Mouse (Mus musculus): ENCODE measurements around the gene Pknox2. TPM values are rescaled to one million over a fixed set of nuclear protein-coding genes. Genes with fewer than 3 reads are reported as not detected.
A peak's percentile ranks its signal among the peaks of the same experiment; 100 is the strongest.

The Pknox2 gene
- polyA plus RNA-seq, 1 experiment from 2014 or later = 21.3 TPM

GRCm38 (mm10) chr9:36905452-36905851 is 241.8 kb downstream of the Pknox2 start:
- 52% methylated on average over 4 of the region's 4 CpGs for WGBS
- Histone ChIP-seq H3K4me2 (replicated peaks) (no peak overlapping the region), H3K27ac (replicated peaks) (no peak overlapping the region), H3K4me1 (peaks cover 7% of the 10 kb centered on the region; the same call in 1 of the 2 replicates), H3K4me3 (no peak overlapping the region), H3K27me3 (no peaks in the 10 kb centered on the region), H3K9ac (replicated peaks) (no peak overlapping the region), H3K9me3 (no peaks in the 10 kb centered on the region), H3K36me3 (no peaks in the 10 kb centered on the region)
- no peak for ATAC-seq (replicated peaks)

GRCm38 (mm10) chr9:36900464-36900863 is 246.7 kb downstream of the Pknox2 start:
- WGBS = 90% methylated on average over 4 of the region's 4 CpGs
- Histone ChIP-seq H3K4me3 (no peak overlapping the region), H3K4me2 (replicated peaks) (no peak overlapping the region), H3K4me1 (peaks cover 1% of the 10 kb centered on the region; the same call in 1 of the 2 replicates), H3K9me3 (no peaks in the 10 kb centered on the region), H3K9ac (replicated peaks) (no peak overlapping the region), H3K36me3 (no peaks in the 10 kb centered on the region), H3K27me3 (no peaks in the 10 kb centered on the region), H3K27ac (replicated peaks) (no peak overlapping the region)
- no peak for ATAC-seq (replicated peaks)

- H3K27ac ChIP-seq (replicated peaks) = no peak overlapping the region
- no peak overlapping the region for H3K4me2 ChIP-seq (replicated peaks)
- 0 out of 2 replicates have a peak, but pooled peaks cover 2% of the 10 kb centered on the region for H3K36me3 ChIP-seq
- H3K9me3 ChIP-seq = no peaks in the 10 kb centered on the region
- no peaks in the 10 kb centered on the region for H3K4me1 ChIP-seq
- no peak for ATAC-seq (replicated peaks)
- no peak overlapping the region for H3K9ac ChIP-seq (replicated peaks)
- no peaks in the 10 kb centered on the region for H3K27me3 ChIP-seq
- 96% methylated on average over 3 of the region's 3 CpGs for WGBS
- no peak overlapping the region for H3K4me3 ChIP-seq
Measured at GRCm38 (mm10) chr9:36898560-36898959, 248.6 kb downstream of the Pknox2 start.

GRCm38 (mm10) chr9:36895009-36895693 is 252.1 kb downstream of the Pknox2 start:
- peak; percentile 83 for ATAC-seq (replicated peaks)
- Histone ChIP-seq H3K9ac (replicated peaks) (no peak overlapping the region), H3K4me2 (replicated peaks) (no peak overlapping the region), H3K27ac (replicated peaks) (0 out of 2 replicates have a peak overlapping the region, but pooled peaks have one; percentile 1), H3K36me3 (0 out of 2 replicates have a peak, but pooled peaks cover 14% of the 10 kb centered on the region), H3K27me3 (no peaks in the 10 kb centered on the region), H3K9me3 (no peaks in the 10 kb centered on the region), H3K4me3 (no peak overlapping the region), H3K4me1 (no peaks in the 10 kb centered on the region)
- WGBS = 76% methylated on average over 8 of the region's 8 CpGs

- 90% methylated on average over 7 of the region's 7 CpGs for WGBS
- no peaks in the 10 kb centered on the region for H3K4me1 ChIP-seq
- ATAC-seq (replicated peaks) = no peak
Measured at GRCm38 (mm10) chr9:36894242-36894641, 253.0 kb downstream of the Pknox2 start.

GRCm38 (mm10) chr9:36893413-36893990 is 253.7 kb downstream of the Pknox2 start:
- Histone ChIP-seq H3K4me2 (replicated peaks) (no peak overlapping the region), H3K9me3 (no peaks in the 10 kb centered on the region), H3K27me3 (no peaks in the 10 kb centered on the region), H3K36me3 (0 out of 2 replicates have a peak, but pooled peaks cover 14% of the 10 kb centered on the region), H3K9ac (replicated peaks) (no peak overlapping the region), H3K27ac (replicated peaks) (no peak overlapping the region), H3K4me3 (no peak overlapping the region), H3K4me1 (no peaks in the 10 kb centered on the region)
- 81% methylated on average over 6 of the region's 6 CpGs for WGBS
- no peak for ATAC-seq (replicated peaks)

More at GRCm38 (mm10) chr9:36894242-36894641, 253.0 kb downstream of the Pknox2 start:
- Histone ChIP-seq H3K9ac (replicated peaks) (no peak overlapping the region), H3K4me3 (no peak overlapping the region), H3K27me3 (no peaks in the 10 kb centered on the region), H3K9me3 (no peaks in the 10 kb centered on the region), H3K4me2 (replicated peaks) (no peak overlapping the region), H3K36me3 (0 out of 2 replicates have a peak, but pooled peaks cover 14% of the 10 kb centered on the region), H3K27ac (replicated peaks) (no peak overlapping the region)

- WGBS = 31% methylated on average over 4 of the region's 4 CpGs
- H3K9me3 ChIP-seq = no peaks in the 10 kb centered on the region
- no peak overlapping the region for H3K27ac ChIP-seq (replicated peaks)
- no peak overlapping the region for H3K4me2 ChIP-seq (replicated peaks)
- no peaks in the 10 kb centered on the region for H3K27me3 ChIP-seq
- ATAC-seq (replicated peaks) = no peak
- 0 out of 2 replicates have a peak, but pooled peaks cover 14% of the 10 kb centered on the region for H3K36me3 ChIP-seq
- no peak overlapping the region for H3K9ac ChIP-seq (replicated peaks)
- H3K4me1 ChIP-seq = no peaks in the 10 kb centered on the region
- no peak overlapping the region for H3K4me3 ChIP-seq
Measured at GRCm38 (mm10) chr9:36890552-36890951, 256.7 kb downstream of the Pknox2 start.

GRCm38 (mm10) chr9:36885237-36885636 is 262.0 kb downstream of the Pknox2 start:
- H3K4me3 ChIP-seq = no peak overlapping the region
- H3K27me3 ChIP-seq = no peaks in the 10 kb centered on the region
- 0 out of 2 replicates have a peak, but pooled peaks cover 4% of the 10 kb centered on the region for H3K36me3 ChIP-seq
- no peak overlapping the region for H3K4me2 ChIP-seq (replicated peaks)
- 56% methylated on average over 3 of the region's 3 CpGs for WGBS
- no peak for ATAC-seq (replicated peaks)
- H3K9ac ChIP-seq (replicated peaks) = no peak overlapping the region
- H3K4me1 ChIP-seq = peaks cover 16% of the 10 kb centered on the region
- H3K9me3 ChIP-seq = no peaks in the 10 kb centered on the region
- H3K27ac ChIP-seq (replicated peaks) = no peak overlapping the region

GRCm38 (mm10) chr9:36883569-36883968 is 263.6 kb downstream of the Pknox2 start:
- 69% methylated on average over 3 of the region's 3 CpGs for WGBS
- peaks cover 16% of the 10 kb centered on the region for H3K4me1 ChIP-seq
- H3K27me3 ChIP-seq = no peaks in the 10 kb centered on the region
- no peak overlapping the region for H3K27ac ChIP-seq (replicated peaks)
- peaks cover 20% of the 10 kb centered on the region for H3K36me3 ChIP-seq
- no peak overlapping the region for H3K4me2 ChIP-seq (replicated peaks)
- ATAC-seq (replicated peaks) = no peak
- H3K9me3 ChIP-seq = no peaks in the 10 kb centered on the region
- no peak overlapping the region for H3K9ac ChIP-seq (replicated peaks)
- no peak overlapping the region for H3K4me3 ChIP-seq

GRCm38 (mm10) chr9:36882034-36882745 is 265.0 kb downstream of the Pknox2 start:
- Histone ChIP-seq H3K4me1 (peaks cover 16% of the 10 kb centered on the region), H3K27me3 (no peaks in the 10 kb centered on the region), H3K27ac (replicated peaks) (peak overlapping the region; percentile 92), H3K9me3 (no peaks in the 10 kb centered on the region), H3K4me2 (replicated peaks) (peak overlapping the region; percentile 21), H3K36me3 (peaks cover 33% of the 10 kb centered on the region), H3K9ac (replicated peaks) (no peak overlapping the region; the same call in 1 of the 2 replicates), H3K4me3 (no peak overlapping the region)
- peak; percentile 92 for ATAC-seq (replicated peaks)
- WGBS = 27% methylated on average over 8 of the region's 8 CpGs

- 39% methylated on average over 5 of the region's 5 CpGs for WGBS
- no peak overlapping the region for H3K4me3 ChIP-seq
- H3K27ac ChIP-seq (replicated peaks) = peak overlapping the region; percentile 92
- H3K9ac ChIP-seq (replicated peaks) = no peak overlapping the region
- no peaks in the 10 kb centered on the region for H3K27me3 ChIP-seq
- H3K4me2 ChIP-seq (replicated peaks) = peak overlapping the region; percentile 21; the same call in 1 of the 2 replicates
- peaks cover 16% of the 10 kb centered on the region for H3K4me1 ChIP-seq
- peak; percentile 44 for ATAC-seq (replicated peaks)
- no peaks in the 10 kb centered on the region for H3K9me3 ChIP-seq
- peaks cover 39% of the 10 kb centered on the region for H3K36me3 ChIP-seq
Measured at GRCm38 (mm10) chr9:36881615-36882014, 265.6 kb downstream of the Pknox2 start.

GRCm38 (mm10) chr9:36876787-36877186 is 270.4 kb downstream of the Pknox2 start:
- no peak for ATAC-seq (replicated peaks)

More at GRCm38 (mm10) chr9:36876787-36877186, 270.4 kb downstream of the Pknox2 start:
- Histone ChIP-seq H3K4me2 (replicated peaks) (no peak overlapping the region), H3K9me3 (no peaks in the 10 kb centered on the region), H3K9ac (replicated peaks) (no peak overlapping the region), H3K27me3 (no peaks in the 10 kb centered on the region), H3K27ac (replicated peaks) (no peak overlapping the region), H3K36me3 (peaks cover 84% of the 10 kb centered on the region), H3K4me3 (no peak overlapping the region), H3K4me1 (peaks cover 6% of the 10 kb centered on the region)

All from forebrain, embryonic 15.5 days (tissue).